Mouse (Mus musculus) kidney, postnatal 10 days (tissue): ENCODE data around the gene Olfr958.

Source experiments
- DNase-seq: peaks from one replicate; pipeline ENCODE4 v3.0.0; 2021; ENCODE audit warnings: mixed read lengths

The Olfr958 gene

GRCm38 (mm10) chr9:39553946-39554345 lies at the start of gene Olfr958:
Gene Olfr958 (minus strand): TSS chr9:39554054.
- no peak for DNase-seq

- DNase-seq, result peak; percentile 13
Observed at GRCm38 (mm10) chr9:39603333-39603845, 49.5 kb upstream of the Olfr958 start.

- DNase-seq, result peak; percentile 17
Observed at GRCm38 (mm10) chr9:39602536-39603332, 48.9 kb upstream of the Olfr958 start.

GRCm38 (mm10) chr9:39577050-39577449 lies 23.2 kb upstream of the Olfr958 start:
- no peak for DNase-seq

- no peak for DNase-seq
Observed at GRCm38 (mm10) chr9:39575469-39575868, 21.6 kb upstream of the Olfr958 start, which contains the start of gene Olfr959. Gene Olfr959 (minus strand): TSS chr9:39575569.

- DNase-seq, result no peak
Observed at GRCm38 (mm10) chr9:39558349-39558647, 4.4 kb upstream of the Olfr958 start.

- DNase-seq, result no peak
Observed at GRCm38 (mm10) chr9:39557529-39558348, 3.9 kb upstream of the Olfr958 start.

- no peak for DNase-seq
Observed at GRCm38 (mm10) chr9:39550806-39551205, 3.0 kb downstream of the Olfr958 start.

- DNase-seq, result no peak
Observed at GRCm38 (mm10) chr9:39523616-39524285, 30.1 kb downstream of the Olfr958 start.

- DNase-seq, result no peak
Observed at GRCm38 (mm10) chr9:39518595-39518994, 35.3 kb downstream of the Olfr958 start.

- DNase-seq, result no peak
Observed at GRCm38 (mm10) chr9:39515531-39515930, 38.3 kb downstream of the Olfr958 start, which contains the start of gene Olfr957. Gene Olfr957 (minus strand): TSS chr9:39515809.

GRCm38 (mm10) chr9:39509412-39509811 lies 44.4 kb downstream of the Olfr958 start:
- no peak for DNase-seq

GRCm38 (mm10) chr9:39508998-39509397 lies 44.9 kb downstream of the Olfr958 start:
- peak; percentile 74 for DNase-seq
